Comparison of ENCODE assay signal across 14 mouse cellular contexts in the genomic region with DNA sequence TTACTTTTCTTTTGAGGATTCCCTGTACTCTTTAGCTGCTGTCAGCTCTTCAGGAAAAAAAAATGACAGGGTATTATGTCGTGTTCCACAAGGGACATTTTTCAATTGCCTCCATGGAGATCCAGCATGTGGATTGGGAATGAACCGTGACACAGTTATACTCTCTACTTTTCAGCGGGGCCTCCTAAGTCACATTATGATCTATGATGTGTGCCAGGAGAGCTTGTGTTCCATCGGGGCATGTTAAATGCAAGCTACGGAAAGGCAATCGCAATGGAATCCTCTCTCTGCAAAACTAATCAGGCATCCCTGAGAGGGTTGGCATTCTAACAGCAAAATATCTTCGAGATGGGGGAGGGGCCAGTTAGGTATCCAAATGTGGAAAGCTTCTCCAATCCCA.
"Had no signal": no experiment of that assay in that cellular context is flagged by ENCODE, and none has a peak within 500 bp of the region (broad histone marks: within the 10 kb centered on the region; RNA-seq: fewer than 3 reads in every experiment).

No protein-coding gene starts in this region.

- H3K9ac ChIP-seq: limb, embryonic 12.5 days; liver, embryonic 14.5 days; midbrain, embryonic 13.5 days; neural tube, embryonic 13.5 days had no signal

- H3K9me3 ChIP-seq: limb, embryonic 12.5 days; midbrain, embryonic 13.5 days; neural tube, embryonic 13.5 days had no signal

- H3K4me1 ChIP-seq: limb, embryonic 12.5 days; midbrain, embryonic 13.5 days had no signal

- H3K4me3 ChIP-seq: limb, embryonic 12.5 days; midbrain, embryonic 13.5 days; neural tube, embryonic 13.5 days had no signal

- H3K4me2 ChIP-seq: limb, embryonic 12.5 days; midbrain, embryonic 13.5 days; neural tube, embryonic 13.5 days had no signal

- H3K27me3 ChIP-seq: limb, embryonic 12.5 days; midbrain, embryonic 13.5 days; neural tube, embryonic 13.5 days had no signal

- ATAC-seq: midbrain, embryonic 13.5 days had no signal

- H3K27ac ChIP-seq: kidney, postnatal 0 days; limb, embryonic 12.5 days; liver, embryonic 14.5 days; midbrain, embryonic 13.5 days; neural tube, embryonic 13.5 days had no signal

- DNase-seq: kidney, postnatal 36 days; layer of hippocampus, adult 9-11 months; layer of hippocampus, postnatal 36 days; lung, adult 18-20 months; retina, postnatal 1 day; right cerebral cortex, postnatal 4 days; spleen, adult 18-20 months; thymus, adult 18-20 months; thymus, postnatal 14 days had no signal

- H3K36me3 ChIP-seq: limb, embryonic 12.5 days; midbrain, embryonic 13.5 days; neural tube, embryonic 13.5 days had no signal
